Mouse (Mus musculus): Measurements from ENCODE around the gene Ciz1. TPM values are rescaled to one million over a fixed set of nuclear protein-coding genes. Genes with fewer than 3 reads are reported as not detected.

Ciz1 gene
- polyA plus RNA-seq, 1 experiment = 252 TPM

GRCm38 (mm10) chr2:32375317-32375940 is 23.3 kb downstream of the Ciz1 start:
- Histone ChIP-seq H3K36me3 (ENCODE audit: control insufficient read depth, insufficient read depth, low read length) (peaks cover 52% of the 10 kb centered on the region), H3K27ac (ENCODE audit: insufficient read depth, low read length) (no peak overlapping the region), H3K4me3 (ENCODE audit: extremely low read depth, insufficient read depth, insufficient read length) (no peak overlapping the region), H3K27me3 (ENCODE audit: control insufficient read depth, insufficient read depth, low read length) (no peaks in the 10 kb centered on the region), H3K4me1 (ENCODE audit: control insufficient read depth, insufficient read depth, insufficient read length) (no peaks in the 10 kb centered on the region)
- no peak for DNase-seq (ENCODE audit: low read depth in 1 of 2, low spot score in 2 of 2)
- WGBS = 91% methylated on average over 13 of the region's 13 CpGs
- TF ChIP-seq POLR2A (IDR thresholded peaks at IDR 0.05; ENCODE audit: low read depth, low read length) = no peak
- TF ChIP-seq CTCF (IDR thresholded peaks at IDR 0.05; ENCODE audit: extremely low read depth, insufficient read depth, insufficient read length, insufficient replicate concordance) = no peak

GRCm38 (mm10) chr2:32376963-32377362 is 24.8 kb downstream of the Ciz1 start:
- 88% methylated on average over 10 of the region's 10 CpGs for WGBS
- H3K36me3 ChIP-seq (ENCODE audit: control insufficient read depth, insufficient read depth, low read length) = peaks cover 39% of the 10 kb centered on the region
- H3K27me3 ChIP-seq (ENCODE audit: control insufficient read depth, insufficient read depth, low read length) = no peaks in the 10 kb centered on the region
- no peak overlapping the region for H3K4me3 ChIP-seq (ENCODE audit: extremely low read depth, insufficient read depth, insufficient read length)
- DNase-seq (ENCODE audit: low read depth in 1 of 2, low spot score in 2 of 2) = no peak
- no peak for TF ChIP-seq CTCF (IDR thresholded peaks at IDR 0.05; ENCODE audit: extremely low read depth, insufficient read depth, insufficient read length, insufficient replicate concordance)
- no peak for TF ChIP-seq POLR2A (IDR thresholded peaks at IDR 0.05; ENCODE audit: low read depth, low read length)
- H3K27ac ChIP-seq (ENCODE audit: insufficient read depth, low read length) = no peak overlapping the region
- peaks cover 3% of the 10 kb centered on the region; the same call in 1 of the 2 replicates for H3K4me1 ChIP-seq (ENCODE audit: control insufficient read depth, insufficient read depth, insufficient read length)

GRCm38 (mm10) chr2:32380001-32380500 is 27.9 kb downstream of the Ciz1 start:
- Histone ChIP-seq H3K27ac (ENCODE audit: insufficient read depth, low read length) (no peak overlapping the region), H3K27me3 (ENCODE audit: control insufficient read depth, insufficient read depth, low read length) (no peaks in the 10 kb centered on the region), H3K36me3 (ENCODE audit: control insufficient read depth, insufficient read depth, low read length) (peaks cover 22% of the 10 kb centered on the region), H3K4me1 (ENCODE audit: control insufficient read depth, insufficient read depth, insufficient read length) (peaks cover 3% of the 10 kb centered on the region; the same call in 1 of the 2 replicates), H3K4me3 (ENCODE audit: extremely low read depth, insufficient read depth, insufficient read length) (no peak overlapping the region)
- no peak for DNase-seq (ENCODE audit: low read depth in 1 of 2, low spot score in 2 of 2)
- WGBS = 85% methylated on average over 7 of the region's 7 CpGs
- TF ChIP-seq POLR2A (IDR thresholded peaks at IDR 0.05; ENCODE audit: low read depth, low read length) (no peak), CTCF (IDR thresholded peaks at IDR 0.05; ENCODE audit: extremely low read depth, insufficient read depth, insufficient read length, insufficient replicate concordance) (no peak)

GRCm38 (mm10) chr2:32381141-32381774 is 29.1 kb downstream of the Ciz1 start:
- Histone ChIP-seq H3K4me3 (ENCODE audit: extremely low read depth, insufficient read depth, insufficient read length) (peak overlapping the region; percentile 72), H3K4me1 (ENCODE audit: control insufficient read depth, insufficient read depth, insufficient read length) (peaks cover 3% of the 10 kb centered on the region; the same call in 1 of the 2 replicates), H3K27ac (ENCODE audit: insufficient read depth, low read length) (peak overlapping the region; percentile 50; the same call in 1 of the 2 replicates), H3K36me3 (ENCODE audit: control insufficient read depth, insufficient read depth, low read length) (peaks cover 17% of the 10 kb centered on the region), H3K27me3 (ENCODE audit: control insufficient read depth, insufficient read depth, low read length) (no peaks in the 10 kb centered on the region)
- DNase-seq (ENCODE audit: low read depth in 1 of 2, low spot score in 2 of 2) = no peak
- WGBS = 1% methylated on average over 27 of the region's 27 CpGs
- no peak for TF ChIP-seq POLR2A (IDR thresholded peaks at IDR 0.05; ENCODE audit: low read depth, low read length)
- no peak for TF ChIP-seq CTCF (IDR thresholded peaks at IDR 0.05; ENCODE audit: extremely low read depth, insufficient read depth, insufficient read length, insufficient replicate concordance)

GRCm38 (mm10) chr2:32381775-32382223 is 29.7 kb downstream of the Ciz1 start, which contains the start of gene 1110008P14Rik:
1110008P14Rik (minus strand) TSS chr2:32381938.
- under 1% methylated on average over 47 of the region's 47 CpGs for WGBS

GRCm38 (mm10) chr2:32382689-32383088 is 30.6 kb downstream of the Ciz1 start:
- Histone ChIP-seq H3K4me1 (ENCODE audit: control insufficient read depth, insufficient read depth, insufficient read length) (peaks cover 3% of the 10 kb centered on the region; the same call in 1 of the 2 replicates), H3K36me3 (ENCODE audit: control insufficient read depth, insufficient read depth, low read length) (peaks cover 7% of the 10 kb centered on the region; the same call in 1 of the 2 replicates), H3K27ac (ENCODE audit: insufficient read depth, low read length) (no peak overlapping the region), H3K27me3 (ENCODE audit: control insufficient read depth, insufficient read depth, low read length) (no peaks in the 10 kb centered on the region), H3K4me3 (ENCODE audit: extremely low read depth, insufficient read depth, insufficient read length) (no peak overlapping the region)
- 78% methylated on average over 2 of the region's 2 CpGs for WGBS
- no peak for DNase-seq (ENCODE audit: low read depth in 1 of 2, low spot score in 2 of 2)
- TF ChIP-seq CTCF (IDR thresholded peaks at IDR 0.05; ENCODE audit: extremely low read depth, insufficient read depth, insufficient read length, insufficient replicate concordance) = no peak
- TF ChIP-seq POLR2A (IDR thresholded peaks at IDR 0.05; ENCODE audit: low read depth, low read length) = no peak

More at GRCm38 (mm10) chr2:32381775-32382223, 29.7 kb downstream of the Ciz1 start, which contains the start of gene 1110008P14Rik:
- TF ChIP-seq CTCF (IDR thresholded peaks at IDR 0.05; ENCODE audit: extremely low read depth, insufficient read depth, insufficient read length, insufficient replicate concordance) (no peak), POLR2A (IDR thresholded peaks at IDR 0.05; ENCODE audit: low read depth, low read length) (peak; percentile 34; the same call in 1 of the 2 replicates)
- Histone ChIP-seq H3K36me3 (ENCODE audit: control insufficient read depth, insufficient read depth, low read length) (peaks cover 13% of the 10 kb centered on the region), H3K27me3 (ENCODE audit: control insufficient read depth, insufficient read depth, low read length) (no peaks in the 10 kb centered on the region), H3K27ac (ENCODE audit: insufficient read depth, low read length) (peak within 1 kb of the TSS; percentile 50; the same call in 1 of the 2 replicates), H3K4me3 (ENCODE audit: extremely low read depth, insufficient read depth, insufficient read length) (peak within 1 kb of the TSS; percentile 72), H3K4me1 (ENCODE audit: control insufficient read depth, insufficient read depth, insufficient read length) (peaks cover 3% of the 10 kb centered on the region; the same call in 1 of the 2 replicates)
- peak; percentile 85 to 97 for DNase-seq (ENCODE audit: low read depth in 1 of 2, low spot score in 2 of 2)

Data from spleen, adult 2 months (tissue).